Mouse (Mus musculus) intestine, embryonic 16.5 days (tissue): ENCODE measurements at regions not wholly inside any gene's neighbourhood (a gene's known extent, or its start where the extent isn't known, plus 50 kb on each side); places are given as distances from the start of the nearest gene placed in this dataset.
A peak's percentile ranks its signal among the peaks of the same experiment; 100 is the strongest.

Experiments
- ATAC-seq: fragments of 200-750 bp; cut with Nextera tagmentation; 2 replicates; pipeline ENCODE4 v1.8.0; 2017; ENCODE audit warnings: moderate TSS enrichment, moderate library complexity
- H3K27ac ChIP-seq: fragments of 300-500 bp; sonication (generic); 2 replicates; pipeline ENCODE4 v1.5.1; 2014; ENCODE audit warnings: mild to moderate bottlenecking, low read length
- H3K27me3 ChIP-seq: fragments of 300-500 bp; sonication (generic); replicated peaks from 2 replicates; pipeline ENCODE4 v1.6.1; 2014; ENCODE audit warnings: low read length, control low read depth, mixed read lengths; ENCODE audit not compliant: control insufficient read depth, insufficient read depth
- H3K36me3 ChIP-seq: fragments of 300-500 bp; sonication (generic); 2 replicates; pipeline ENCODE4 v1.6.1; 2014; ENCODE audit warnings: low read length, control low read depth; ENCODE audit not compliant: control insufficient read depth, insufficient read depth
- H3K4me1 ChIP-seq: fragments of 300-500 bp; sonication (generic); 2 replicates; pipeline ENCODE4 v1.6.1; 2014; ENCODE audit warnings: low read length, control low read depth, mixed read lengths; ENCODE audit not compliant: control insufficient read depth, insufficient read depth
- H3K4me2 ChIP-seq: fragments of 300-500 bp; sonication (generic); 2 replicates; pipeline ENCODE4 v1.6.1; 2014; ENCODE audit warnings: low read depth, low read length, control low read depth
- H3K4me3 ChIP-seq: fragments of 300-500 bp; sonication (generic); 2 replicates; pipeline ENCODE4 v1.5.1; 2014; ENCODE audit warnings: mild to moderate bottlenecking, low read length
- H3K9ac ChIP-seq: fragments of 300-500 bp; sonication (generic); 2 replicates; pipeline ENCODE4 v1.6.1; 2014; ENCODE audit warnings: low read depth, low read length
- H3K9me3 ChIP-seq: fragments of 300-500 bp; sonication (generic); 2 replicates; pipeline ENCODE4 v1.6.1; 2016; ENCODE audit warnings: low read length, control low read depth; ENCODE audit not compliant: control insufficient read depth
- WGBS: fragments of 180-500 bp; shearing (Covaris S2); extraction: QIAGEN DNeasy Blood & Tissue Kit; methylation state at CpG from one replicate; pipeline ENCODE4 v1.1.7; 2014; 5-methylcytosine and 5-hydroxymethylcytosine counted together

DNA sequence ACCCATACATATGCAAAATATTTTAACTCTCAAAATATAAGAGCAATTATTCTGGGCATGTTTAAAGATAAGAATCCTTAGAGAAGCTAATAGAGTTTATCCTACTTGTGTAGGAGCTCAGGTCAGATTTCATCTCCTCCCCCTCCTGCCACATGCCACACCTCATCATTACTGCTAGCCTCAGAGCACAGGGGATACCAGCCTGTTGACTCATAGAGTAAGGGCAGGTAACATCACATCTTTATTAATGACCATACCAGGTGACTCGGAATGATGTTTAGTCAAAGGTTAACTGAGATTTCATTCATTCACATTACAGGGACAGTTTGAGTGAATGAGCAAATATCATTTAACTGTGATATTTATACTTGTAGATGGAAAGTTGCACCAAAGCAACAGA lies 266.3 kb upstream of the Cypt1 start:
- no peaks in the 10 kb centered on the region for H3K36me3 ChIP-seq
- H3K9me3 ChIP-seq, result no peaks in the 10 kb centered on the region
- H3K4me3 ChIP-seq, result no peak overlapping the region
- H3K4me2 ChIP-seq, result no peak overlapping the region
- 65% methylated on average over 1 of the region's 1 CpGs for WGBS
- H3K9ac ChIP-seq, result no peak overlapping the region
- no peak overlapping the region for H3K27ac ChIP-seq
- ATAC-seq, result peak; percentile 70; the same call in 1 of the 2 replicates
- no peaks in the 10 kb centered on the region for H3K27me3 ChIP-seq
- H3K4me1 ChIP-seq, result no peaks in the 10 kb centered on the region

DNA sequence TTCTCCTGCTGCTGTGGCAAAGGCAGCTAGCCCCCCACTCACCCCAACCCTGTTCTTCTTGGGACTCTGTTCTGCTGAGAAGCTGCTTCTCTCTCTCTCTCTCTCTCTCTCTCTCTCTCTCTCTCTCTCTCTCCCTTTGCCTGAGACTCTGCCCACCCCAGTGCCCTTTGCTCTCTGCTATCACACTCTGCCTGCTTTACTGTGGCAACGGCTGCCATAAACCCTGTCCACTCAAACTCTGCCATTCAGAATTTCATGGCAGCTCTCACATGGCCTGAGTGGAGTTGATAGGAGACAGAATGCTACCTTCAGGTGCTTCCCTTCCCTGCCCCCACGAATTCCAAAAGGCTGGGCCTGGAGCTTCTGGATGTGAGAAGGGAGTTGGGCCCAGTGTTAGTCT lies 234.5 kb upstream of the Cypt1 start:
- no peaks in the 10 kb centered on the region for H3K27me3 ChIP-seq
- H3K9me3 ChIP-seq, result no peaks in the 10 kb centered on the region
- WGBS, result 53% methylated on average over 2 of the region's 2 CpGs
- no peaks in the 10 kb centered on the region for H3K4me1 ChIP-seq
- H3K9ac ChIP-seq, result no peak overlapping the region
- H3K4me3 ChIP-seq, result no peak overlapping the region
- peak; percentile 99 for ATAC-seq
- H3K27ac ChIP-seq, result peak overlapping the region; percentile 19; the same call in 1 of the 2 replicates
- H3K4me2 ChIP-seq, result no peak overlapping the region
- H3K36me3 ChIP-seq, result no peaks in the 10 kb centered on the region
